Mouse (Mus musculus) hindlimb bud, embryonic 11.5 days (tissue): ENCODE measurements around the gene Zdhhc14.

Experiments used
- DNase-seq: peaks from one replicate; pipeline ENCODE4 v3.0.0-alpha.2; 2012; ENCODE audit warnings: low read depth, low spot score; ENCODE audit errors: extremely low spot score

Gene Zdhhc14

DNA sequence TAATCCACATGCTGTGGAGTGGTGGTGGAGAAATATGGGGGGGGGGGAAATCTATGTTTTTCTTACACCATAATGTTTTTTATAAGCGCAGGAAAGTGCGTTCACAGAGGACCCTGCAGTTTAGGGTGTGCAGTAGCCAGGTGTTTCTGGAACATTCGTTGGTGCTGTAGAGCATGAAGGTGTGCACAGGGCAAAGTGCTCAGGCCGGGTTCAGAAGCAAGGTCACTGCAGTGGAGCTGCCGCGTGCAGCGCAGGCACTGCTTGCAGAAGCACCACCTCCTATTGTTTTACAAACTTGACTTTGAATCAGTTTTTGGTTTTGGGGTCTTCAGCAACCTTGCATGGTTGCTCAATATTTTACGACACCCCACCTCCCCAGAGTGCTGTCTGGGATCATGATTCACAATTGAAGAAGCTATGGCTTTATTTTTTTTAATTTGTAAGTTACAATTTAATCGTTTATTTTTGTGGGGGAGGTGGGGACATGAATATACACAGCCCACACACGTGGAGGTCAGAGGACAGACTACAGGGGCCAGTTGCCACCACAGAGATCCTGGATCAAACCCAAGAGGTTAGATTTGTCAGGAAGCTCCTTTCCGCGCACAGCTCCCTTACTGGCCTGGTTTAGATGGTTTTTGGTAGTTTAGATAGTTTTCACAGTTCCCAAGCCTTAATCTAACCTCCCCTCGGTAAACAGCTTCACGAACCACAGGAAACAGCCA is 59.8 kb downstream of the Zdhhc14 start:
- DNase-seq, result no peak

- no peak for DNase-seq
These were observed 61.2 kb downstream of the Zdhhc14 start for GRCm38 (mm10) chr17:5553556-5553955.

DNA sequence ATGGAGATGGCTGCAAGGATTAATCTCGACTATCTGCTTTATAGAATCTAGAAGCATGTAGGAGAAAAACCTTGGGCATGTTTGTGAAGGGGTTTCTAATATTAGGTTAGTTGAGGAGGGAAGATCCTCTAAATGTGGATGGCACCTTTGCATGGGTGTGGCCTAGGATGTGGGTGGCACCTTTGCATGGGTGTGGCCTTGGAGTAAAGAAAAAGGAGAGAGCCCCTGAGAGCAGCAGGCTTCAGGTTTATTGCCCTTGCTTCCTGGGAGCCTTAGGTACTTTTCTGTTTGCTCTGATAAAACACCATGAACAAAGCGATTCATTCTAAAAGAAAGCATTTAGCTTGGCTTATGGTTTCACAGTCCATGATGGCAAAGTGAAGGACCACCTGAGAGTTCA is 62.2 kb downstream of the Zdhhc14 start:
- no peak for DNase-seq

- no peak for DNase-seq
These were observed 64.2 kb downstream of the Zdhhc14 start for GRCm38 (mm10) chr17:5556568-5556967.

- no peak for DNase-seq
These were observed 67.9 kb downstream of the Zdhhc14 start for GRCm38 (mm10) chr17:5560212-5560611.

DNA sequence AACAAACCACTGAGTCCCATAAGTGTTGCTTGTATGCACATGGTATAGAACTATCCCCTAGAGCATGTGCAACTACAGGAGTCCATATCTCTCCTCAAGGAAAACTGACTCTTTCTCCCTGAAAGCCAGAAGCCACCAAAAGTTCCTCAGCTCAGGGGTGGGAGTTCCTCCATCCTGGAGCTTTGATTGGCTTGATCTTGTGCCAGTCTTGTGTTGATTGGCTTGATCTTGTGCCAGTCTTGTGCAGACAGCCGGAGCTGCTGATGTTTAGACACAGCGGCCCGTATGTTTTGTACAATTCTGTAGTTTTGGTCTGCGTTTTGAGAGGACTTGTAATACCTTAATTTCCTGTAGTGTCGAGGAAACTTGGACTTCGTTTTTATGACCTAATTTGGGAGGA is 70.8 kb downstream of the Zdhhc14 start:
- no peak for DNase-seq

GRCm38 (mm10) chr17:5566006-5566405 is 73.6 kb downstream of the Zdhhc14 start:
- no peak for DNase-seq

DNA sequence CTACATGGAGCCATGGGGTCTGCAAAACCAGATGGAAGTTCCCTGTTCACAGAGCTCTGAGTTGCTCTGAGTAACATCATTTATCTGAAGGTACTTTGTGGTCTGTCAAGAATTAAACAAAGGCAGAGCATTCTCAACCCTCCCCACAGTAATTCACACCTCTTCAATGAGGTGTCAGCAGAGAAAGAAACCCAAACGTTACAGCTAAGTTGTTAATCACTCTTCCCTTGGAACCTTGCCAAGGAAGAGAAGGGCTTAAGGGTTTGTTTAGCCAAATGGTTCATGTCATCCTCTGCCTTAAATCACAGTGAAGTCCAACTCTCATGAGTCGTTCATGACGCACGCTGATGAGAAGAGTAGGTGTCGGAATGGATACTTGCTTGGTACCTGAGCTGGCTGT is 75.6 kb downstream of the Zdhhc14 start:
- DNase-seq, result no peak

DNA sequence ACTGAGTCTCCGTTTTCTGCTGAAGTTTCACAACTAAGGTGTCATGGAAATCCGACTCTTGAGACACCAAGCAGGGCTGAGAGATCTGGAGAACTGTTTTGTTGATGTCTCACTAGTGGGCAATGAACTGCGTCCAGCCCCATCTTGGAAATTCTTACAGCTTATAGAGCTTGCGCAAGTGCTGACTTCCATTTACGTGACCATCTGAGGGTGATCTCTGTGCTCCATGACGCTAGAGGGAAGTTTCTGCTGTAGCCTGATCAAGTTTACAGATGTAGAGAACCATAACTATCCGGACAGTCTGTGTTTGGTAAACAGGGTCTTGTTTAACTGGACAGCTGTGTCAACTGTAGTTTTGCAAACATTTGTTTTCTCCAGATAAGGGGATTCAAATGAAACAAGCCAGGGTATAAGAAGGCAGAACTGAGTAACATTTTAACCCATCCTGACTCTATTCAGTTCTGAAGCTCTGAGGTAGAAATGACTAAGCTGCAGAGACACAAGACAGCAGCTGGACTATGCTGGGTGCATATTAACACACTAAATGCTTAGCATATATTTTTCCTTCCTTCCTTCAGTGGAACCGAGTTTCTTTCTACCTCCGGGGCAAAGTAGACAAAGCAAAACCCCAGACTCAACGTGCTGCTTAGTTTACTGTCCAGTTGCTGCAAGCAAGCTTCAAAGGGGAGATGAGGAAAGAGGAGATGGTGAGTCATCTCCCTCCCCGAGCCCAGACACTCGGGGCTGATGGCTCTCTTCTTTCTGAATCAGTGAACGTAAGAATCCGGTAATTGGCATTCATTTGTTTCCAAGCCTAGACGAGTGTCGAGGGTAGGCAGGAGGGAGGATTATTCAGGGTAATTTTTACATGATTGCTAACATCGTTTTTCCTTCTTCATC is 77.0 kb downstream of the Zdhhc14 start:
- no peak for DNase-seq

GRCm38 (mm10) chr17:5572096-5572730 is 79.9 kb downstream of the Zdhhc14 start:
- DNase-seq, result no peak

DNA sequence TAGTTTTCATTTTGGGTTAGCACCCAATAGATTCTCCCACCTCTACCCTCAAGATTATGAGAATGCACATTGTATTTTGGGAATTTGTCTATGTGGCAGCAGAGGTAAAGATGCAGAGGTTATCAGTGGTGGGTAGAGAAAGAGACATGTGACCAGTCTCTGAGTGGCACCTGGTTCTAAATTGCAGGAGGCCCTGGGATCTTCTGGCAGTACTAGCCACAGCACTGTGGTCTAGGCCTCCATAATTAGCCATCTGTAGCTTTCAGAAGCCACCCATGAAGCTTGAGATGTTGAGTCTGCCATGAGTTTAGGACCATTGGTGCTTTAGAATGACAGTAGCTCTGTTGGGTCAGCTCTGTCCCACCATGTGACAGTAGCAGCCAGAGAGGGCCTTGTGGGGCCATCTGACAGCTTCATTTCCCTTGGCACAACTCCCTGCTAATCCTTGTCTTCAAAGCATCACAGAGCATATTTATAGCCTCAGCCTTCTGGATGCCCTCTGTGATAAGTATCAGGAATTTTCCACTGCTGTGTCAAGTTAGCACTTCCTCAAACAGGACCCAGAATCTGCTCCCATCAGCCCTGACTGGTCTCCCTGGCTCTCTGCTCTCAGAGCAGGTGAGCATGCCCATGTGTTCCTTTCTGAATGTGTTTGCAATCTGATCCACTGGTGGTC is 80.5 kb downstream of the Zdhhc14 start:
- DNase-seq, result no peak

- DNase-seq, result no peak
These were observed 82.3 kb downstream of the Zdhhc14 start for GRCm38 (mm10) chr17:5574672-5575071.

DNA sequence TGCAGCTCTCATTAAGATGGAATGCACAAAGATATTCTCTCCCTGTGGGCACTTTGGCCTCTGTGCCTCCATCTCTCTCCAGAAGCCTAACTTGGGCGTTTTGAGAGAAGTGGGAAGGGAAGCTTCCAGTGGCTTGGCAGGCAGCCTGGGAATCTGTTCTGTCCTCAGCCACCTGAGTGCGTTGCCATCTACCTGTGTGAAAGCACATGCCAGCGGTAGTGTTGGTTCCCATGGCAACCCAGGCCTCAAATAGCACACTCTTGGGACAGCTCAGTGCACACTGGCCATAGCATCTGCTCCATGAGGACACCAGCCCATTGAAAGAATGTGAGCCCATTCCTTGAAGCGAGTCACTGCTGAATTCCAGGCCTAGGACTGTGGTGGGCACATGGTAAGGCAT is 83.2 kb downstream of the Zdhhc14 start:
- no peak for DNase-seq

DNA sequence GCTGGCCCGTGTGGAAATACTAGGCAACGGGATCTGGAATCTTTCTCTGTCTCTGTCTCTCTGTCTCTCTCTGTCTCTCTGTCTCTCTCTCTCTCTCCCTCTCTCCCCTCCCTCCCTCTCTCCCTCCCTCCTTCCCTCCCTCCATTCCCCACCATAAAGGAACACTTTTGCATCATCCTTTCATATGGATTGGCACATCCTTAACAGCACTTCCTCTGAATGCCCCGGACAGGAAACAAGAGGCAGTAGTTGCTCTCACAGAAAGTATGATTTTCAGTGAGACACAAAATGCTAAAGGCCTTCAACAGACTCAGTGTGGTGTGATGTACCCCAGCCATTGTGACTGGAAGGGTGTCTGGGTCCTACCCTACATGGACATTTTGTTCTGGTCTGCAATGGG is 89.9 kb downstream of the Zdhhc14 start:
- DNase-seq, result no peak

GRCm38 (mm10) chr17:5582937-5583336 is 90.6 kb downstream of the Zdhhc14 start:
- no peak for DNase-seq

DNA sequence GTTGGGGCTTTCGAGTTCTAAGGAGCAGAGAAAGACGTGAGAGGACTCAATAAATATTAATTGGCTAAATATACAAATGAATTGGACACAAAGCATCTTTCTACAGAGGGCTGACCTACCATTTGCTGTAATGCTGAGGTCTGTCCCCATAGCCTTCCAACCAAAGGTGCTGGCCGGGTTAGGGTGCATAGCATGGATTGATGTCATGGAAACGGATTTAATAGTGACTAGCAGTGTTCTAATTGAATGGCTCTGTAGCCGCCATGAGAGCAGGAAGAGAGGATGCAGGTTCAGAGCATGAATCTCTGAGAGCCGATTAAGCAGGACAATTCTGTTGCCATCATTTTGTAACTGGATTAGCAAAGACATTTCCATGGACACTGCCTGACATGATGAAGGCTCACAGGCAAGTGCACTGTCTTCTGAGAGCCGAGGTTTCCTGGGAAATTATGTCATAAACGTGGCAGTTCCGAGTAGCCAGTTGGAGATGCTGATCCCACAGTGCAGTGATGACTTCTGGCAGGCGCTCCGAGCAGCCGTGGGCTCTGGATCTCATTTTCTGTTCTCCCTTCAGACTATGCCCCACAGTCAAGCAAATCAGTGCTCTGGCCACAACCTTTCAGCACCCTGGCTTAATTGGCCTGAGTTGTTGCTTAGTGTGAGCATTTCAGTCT is 91.3 kb downstream of the Zdhhc14 start:
- DNase-seq, result no peak

GRCm38 (mm10) chr17:5591604-5592209 is 99.3 kb downstream of the Zdhhc14 start:
- no peak for DNase-seq

GRCm38 (mm10) chr17:5593071-5593470 is 100.7 kb downstream of the Zdhhc14 start:
- no peak for DNase-seq

GRCm38 (mm10) chr17:5595068-5595467 is 102.7 kb downstream of the Zdhhc14 start:
- no peak for DNase-seq

GRCm38 (mm10) chr17:5596490-5596889 is 104.1 kb downstream of the Zdhhc14 start:
- no peak for DNase-seq
